13 mouse cellular contexts compared by ENCODE assay signal in genomic region chr15:101259922-101260321, GRCm38 (mm10). TPM values are rescaled to one million over a fixed set of nuclear protein-coding genes. Genes with fewer than 3 reads are reported as not detected.
DNase-seq lines count a peak whose midpoint lies in the region; ATAC-seq and TF ChIP-seq lines count a peak whose summit lies in the region.
"Had no signal": no experiment of that assay in that cellular context is flagged by ENCODE, and none has a peak within 500 bp of the region (broad histone marks: within the 10 kb centered on the region; RNA-seq: fewer than 3 reads in every experiment).

No protein-coding gene starts in this region.

- no peak for TF ChIP-seq CTCF in heart, adult 2 months (IDR thresholded peaks at IDR 0.05)
- TF ChIP-seq CTCF in kidney, adult 2 months (conservative IDR thresholded peaks at IDR 0.05; ENCODE audit: insufficient read depth, insufficient read length, low read depth, low read length), result no peak
- TF ChIP-seq CTCF in stomach, postnatal 0 days (IDR thresholded peaks at IDR 0.05; ENCODE audit: low read depth), result no peak

- no peak for DNase-seq in heart, adult 2 months
- no peak for DNase-seq in heart, adult 18-20 months
- DNase-seq in kidney, adult 2 months, result no peak
- no peak for DNase-seq in kidney, postnatal 14 days
- DNase-seq in stomach, postnatal 0 days (ENCODE audit: low spot score), result no peak
- DNase-seq: cerebellum, adult 9-11 months; lung, adult 2 months had no signal

- H3K4me3 ChIP-seq in heart, adult 2 months, result no peak overlapping the region
- H3K4me3 ChIP-seq in kidney, adult 2 months (ENCODE audit: insufficient read depth, low read depth, low read length), result no peak overlapping the region
- H3K4me3 ChIP-seq in megakaryocyte, embryonic 14.5 days (replicated peaks), result peak overlapping the region; percentile 10
- H3K4me3 ChIP-seq in stomach, postnatal 0 days (ENCODE audit: low read depth, low read length), result no peak overlapping the region
- H3K4me3 ChIP-seq in liver, embryonic 12.5 days, result no peak overlapping the region
- H3K4me3 ChIP-seq: hindbrain, embryonic 13.5 days; limb, embryonic 13.5 days had no signal

- H3K4me1 ChIP-seq in heart, adult 2 months (ENCODE audit: control insufficient read depth, insufficient read depth, low read length), result peaks cover 18% of the 10 kb centered on the region
- H3K4me1 ChIP-seq in kidney, adult 2 months (ENCODE audit: control insufficient read depth, insufficient read depth, low read length), result 0 out of 2 replicates have a peak, but pooled peaks cover 5% of the 10 kb centered on the region
- peaks cover 91% of the 10 kb centered on the region for H3K4me1 ChIP-seq in megakaryocyte, embryonic 14.5 days
- peaks cover 9% of the 10 kb centered on the region; the same call in 1 of the 2 replicates for H3K4me1 ChIP-seq in stomach, postnatal 0 days (replicated peaks; ENCODE audit: control insufficient read depth, insufficient read depth)
- H3K4me1 ChIP-seq in liver, embryonic 12.5 days, result peaks cover 29% of the 10 kb centered on the region

- no peak for TF ChIP-seq POLR2A in heart, adult 2 months (IDR thresholded peaks at IDR 0.05; ENCODE audit: insufficient read depth, low read depth, low read length)
- no peak for TF ChIP-seq POLR2A in kidney, adult 2 months (IDR thresholded peaks at IDR 0.05; ENCODE audit: low read depth, low read length)

- ATAC-seq in megakaryocyte, adult 5-6 weeks (ENCODE audit: poor library complexity, severe bottlenecking), result no peak
- no peak for ATAC-seq in stomach, postnatal 0 days (ENCODE audit: low FRiP score, low TSS enrichment)
- ATAC-seq in liver, embryonic 12.5 days, result no peak

- no peaks in the 10 kb centered on the region for H3K27me3 ChIP-seq in heart, adult 2 months (ENCODE audit: control insufficient read depth, insufficient read depth, low read length)
- H3K27me3 ChIP-seq in kidney, adult 2 months (replicated peaks; ENCODE audit: control insufficient read depth, insufficient read depth, low read length), result no peaks in the 10 kb centered on the region
- H3K27me3 ChIP-seq in megakaryocyte, embryonic 14.5 days (replicated peaks), result peaks cover 22% of the 10 kb centered on the region
- no peaks in the 10 kb centered on the region for H3K27me3 ChIP-seq in stomach, postnatal 0 days (ENCODE audit: control insufficient read depth, insufficient read depth, low read length)
- peaks cover 34% of the 10 kb centered on the region for H3K27me3 ChIP-seq in liver, embryonic 12.5 days (replicated peaks)
- H3K27me3 ChIP-seq: limb, embryonic 13.5 days had no signal

- H3K79me2 ChIP-seq in heart, adult 2 months (replicated peaks; ENCODE audit: control insufficient read depth, insufficient read depth, low read length), result no peaks in the 10 kb centered on the region

- no peak overlapping the region for H3K4me2 ChIP-seq in stomach, postnatal 0 days (replicated peaks; ENCODE audit: low read depth)
- no peak overlapping the region for H3K4me2 ChIP-seq in liver, embryonic 12.5 days
- H3K4me2 ChIP-seq: hindbrain, embryonic 13.5 days; midbrain, embryonic 11.5 days had no signal

- H3K36me3 ChIP-seq in heart, adult 2 months (ENCODE audit: control insufficient read depth, insufficient read depth, low read length), result no peaks in the 10 kb centered on the region
- no peaks in the 10 kb centered on the region for H3K36me3 ChIP-seq in kidney, adult 2 months (ENCODE audit: control insufficient read depth, insufficient read depth, low read length)
- peaks cover 2% of the 10 kb centered on the region for H3K36me3 ChIP-seq in megakaryocyte, embryonic 14.5 days (replicated peaks; ENCODE audit: low read length)
- H3K36me3 ChIP-seq in stomach, postnatal 0 days (ENCODE audit: control insufficient read depth, insufficient read depth, low read length), result no peaks in the 10 kb centered on the region
- no peaks in the 10 kb centered on the region for H3K36me3 ChIP-seq in liver, embryonic 12.5 days
- H3K36me3 ChIP-seq: hindbrain, embryonic 13.5 days had no signal

- WGBS in heart, adult 2 months, result 46% methylated on average over 3 of the region's 3 CpGs
- WGBS in kidney, adult 2 months, result 87% methylated on average over 3 of the region's 3 CpGs
- 66% methylated on average over 3 of the region's 3 CpGs for WGBS in stomach, postnatal 0 days
- WGBS in liver, embryonic 12.5 days (ENCODE audit: insufficient replicate concordance), result 75% methylated on average over 3 of the region's 3 CpGs

- H3K9me3 ChIP-seq in megakaryocyte, embryonic 14.5 days, result no peaks in the 10 kb centered on the region
- H3K9me3 ChIP-seq in stomach, postnatal 0 days (ENCODE audit: control insufficient read depth, low read length), result no peaks in the 10 kb centered on the region
- H3K9me3 ChIP-seq in liver, embryonic 12.5 days (replicated peaks), result no peaks in the 10 kb centered on the region
- H3K9me3 ChIP-seq: hindbrain, embryonic 13.5 days; limb, embryonic 13.5 days had no signal

- no peak for TF ChIP-seq EP300 in heart, adult 2 months (IDR thresholded peaks at IDR 0.05; ENCODE audit: insufficient read depth, low read depth, low read length)
- no peak for TF ChIP-seq EP300 in stomach, postnatal 0 days (optimal IDR thresholded peaks at IDR 0.05)

- H3K27ac ChIP-seq in heart, adult 2 months, result peak overlapping the region; percentile 91
- H3K27ac ChIP-seq in kidney, adult 2 months (ENCODE audit: insufficient read depth, low read depth, low read length), result 0 out of 2 replicates have a peak overlapping the region, but pooled peaks have one; percentile 7
- H3K27ac ChIP-seq in stomach, postnatal 0 days (replicated peaks), result peak overlapping the region; percentile 49; the same call in 1 of the 2 replicates
- H3K27ac ChIP-seq in liver, embryonic 12.5 days, result no peak overlapping the region
- H3K27ac ChIP-seq: hindbrain, embryonic 13.5 days had no signal

- H3K9ac ChIP-seq in heart, adult 2 months (ENCODE audit: low read depth, low read length), result 0 out of 2 replicates have a peak overlapping the region, but pooled peaks have one; percentile 6
- H3K9ac ChIP-seq in stomach, postnatal 0 days (ENCODE audit: low read length), result no peak overlapping the region
- no peak overlapping the region for H3K9ac ChIP-seq in liver, embryonic 12.5 days
- H3K9ac ChIP-seq: hindbrain, embryonic 13.5 days; limb, embryonic 13.5 days had no signal

- intact Hi-C loops in heart, adult 2 months (cut with DNase I), result no loop called here

RNA-seq across cellular contexts. Expression of gene Nr4a1, which starts 5.9 kb away (rescaled TPM):
- total RNA-seq in heart, adult 2 months (2021), result 10 to 100 TPM; 12.1 to 45.3 TPM
- polyA plus RNA-seq in heart, adult 2 months (2012; rRNA removed), result 17.0 and 23.8 TPM in 2 replicates
- total RNA-seq in heart, adult 18-20 months (2021), result 10 to 100 TPM in 1 of 2 experiments, 1 to 10 TPM in 1; 7.7 to 10.5 TPM
- 4.9 and 5.7 TPM in 2 replicates for polyA plus RNA-seq in kidney, adult 2 months (2012; rRNA removed)
- polyA plus RNA-seq in megakaryocyte, embryonic 14.5 days (2012; ENCODE audit: insufficient read depth, low replicate concordance), result 2.9 and 6.8 TPM in 2 replicates
- 42.1 and 45.0 TPM in 2 replicates for total RNA-seq in megakaryocyte, adult 5-6 weeks (2015)
- 37.0 TPM in 2 replicates for total RNA-seq in megakaryocyte, adult 5-6 weeks (2017)
- 9.4 and 17.1 TPM in 2 replicates for polyA plus RNA-seq in stomach, postnatal 0 days (2015; fragmentation: Nextera tagmentation; extraction: Ambion mirVana)
- polyA plus RNA-seq in liver, embryonic 12.5 days (2016; fragmentation: Nextera tagmentation; extraction: Ambion mirVana), result 0.83 and 1.0 TPM in 2 replicates

RNA-seq across cellular contexts. Expression of gene Atg101, which starts 24.1 kb away (rescaled TPM):
- total RNA-seq in heart, adult 2 months (2021), result 10 to 100 TPM; 21.2 to 22.4 TPM
- 26.4 and 29.3 TPM in 2 replicates for polyA plus RNA-seq in heart, adult 2 months (2012; rRNA removed)
- total RNA-seq in heart, adult 18-20 months (2021), result 10 to 100 TPM; 20.0 to 21.3 TPM
- polyA plus RNA-seq in kidney, adult 2 months (2012; rRNA removed), result 46.1 and 48.7 TPM in 2 replicates
- polyA plus RNA-seq in megakaryocyte, embryonic 14.5 days (2012; ENCODE audit: insufficient read depth, low replicate concordance), result 36.9 and 65.9 TPM in 2 replicates
- 8.2 and 12.1 TPM in 2 replicates for total RNA-seq in megakaryocyte, adult 5-6 weeks (2015)
- total RNA-seq in megakaryocyte, adult 5-6 weeks (2017), result 53.3 and 58.0 TPM in 2 replicates
- polyA plus RNA-seq in stomach, postnatal 0 days (2015; fragmentation: Nextera tagmentation; extraction: Ambion mirVana), result 49.3 and 50.4 TPM in 2 replicates
- 31.5 and 31.7 TPM in 2 replicates for polyA plus RNA-seq in liver, embryonic 12.5 days (2016; fragmentation: Nextera tagmentation; extraction: Ambion mirVana)

RNA-seq across cellular contexts. Expression of gene 6030408B16Rik, which starts 33.1 kb away (rescaled TPM):
- 1 to 10 TPM in 1 of 2 experiments, under 1 TPM in 1; 0.70 to 1.1 TPM for total RNA-seq in heart, adult 2 months (2021)
- 2.5 and 6.3 TPM in 2 replicates for polyA plus RNA-seq in heart, adult 2 months (2012; rRNA removed)
- 1 to 10 TPM in 1 of 2 experiments, under 1 TPM in 1; 0.69 to 1.1 TPM for total RNA-seq in heart, adult 18-20 months (2021)
- 0.13 and 0.37 TPM in 2 replicates for polyA plus RNA-seq in kidney, adult 2 months (2012; rRNA removed)
- 2.1 TPM in 1 of 2 replicates, not detected in the other for polyA plus RNA-seq in megakaryocyte, embryonic 14.5 days (2012; ENCODE audit: insufficient read depth, low replicate concordance)
- total RNA-seq in megakaryocyte, adult 5-6 weeks (2015), result not detected in 2 replicates
- total RNA-seq in megakaryocyte, adult 5-6 weeks (2017), result not detected in 2 replicates
- 2.4 TPM in 2 replicates for polyA plus RNA-seq in stomach, postnatal 0 days (2015; fragmentation: Nextera tagmentation; extraction: Ambion mirVana)
- polyA plus RNA-seq in liver, embryonic 12.5 days (2016; fragmentation: Nextera tagmentation; extraction: Ambion mirVana), result 0.17 and 0.19 TPM in 2 replicates
- polyA plus RNA-seq: midbrain, embryonic 11.5 days had no signal

RNA-seq across cellular contexts. Expression of gene Grasp, which starts 35.9 kb away (rescaled TPM):
- 10 to 100 TPM; 10.9 to 11.5 TPM for total RNA-seq in heart, adult 2 months (2021)
- 7.4 and 7.6 TPM in 2 replicates for polyA plus RNA-seq in heart, adult 2 months (2012; rRNA removed)
- total RNA-seq in heart, adult 18-20 months (2021), result 1 to 10 TPM; 8.7 to 9.7 TPM
- polyA plus RNA-seq in kidney, adult 2 months (2012; rRNA removed), result 6.2 and 7.0 TPM in 2 replicates
- polyA plus RNA-seq in megakaryocyte, embryonic 14.5 days (2012; ENCODE audit: insufficient read depth, low replicate concordance), result 0.47 TPM in 1 of 2 replicates, not detected in the other
- total RNA-seq in megakaryocyte, adult 5-6 weeks (2015), result 0.16 and 0.30 TPM in 2 replicates
- total RNA-seq in megakaryocyte, adult 5-6 weeks (2017), result 0.29 and 0.85 TPM in 2 replicates
- 2.0 TPM in 2 replicates for polyA plus RNA-seq in stomach, postnatal 0 days (2015; fragmentation: Nextera tagmentation; extraction: Ambion mirVana)
- 0.81 and 1.3 TPM in 2 replicates for polyA plus RNA-seq in liver, embryonic 12.5 days (2016; fragmentation: Nextera tagmentation; extraction: Ambion mirVana)
